Mouse (Mus musculus) lung, postnatal 14 days (tissue): ENCODE results near the gene Nebl.
A peak's percentile ranks its signal among the peaks of the same experiment; 100 is the strongest.
"Not testable (repeated sequence)": the region's sequence is repeated elsewhere in the genome, so short reads cannot be mapped to it uniquely, and the experiment has no call there.

ENCODE experiments used
- DNase-seq: peaks from one replicate; pipeline ENCODE4 v3.0.0; 2021

The Nebl gene

DNA sequence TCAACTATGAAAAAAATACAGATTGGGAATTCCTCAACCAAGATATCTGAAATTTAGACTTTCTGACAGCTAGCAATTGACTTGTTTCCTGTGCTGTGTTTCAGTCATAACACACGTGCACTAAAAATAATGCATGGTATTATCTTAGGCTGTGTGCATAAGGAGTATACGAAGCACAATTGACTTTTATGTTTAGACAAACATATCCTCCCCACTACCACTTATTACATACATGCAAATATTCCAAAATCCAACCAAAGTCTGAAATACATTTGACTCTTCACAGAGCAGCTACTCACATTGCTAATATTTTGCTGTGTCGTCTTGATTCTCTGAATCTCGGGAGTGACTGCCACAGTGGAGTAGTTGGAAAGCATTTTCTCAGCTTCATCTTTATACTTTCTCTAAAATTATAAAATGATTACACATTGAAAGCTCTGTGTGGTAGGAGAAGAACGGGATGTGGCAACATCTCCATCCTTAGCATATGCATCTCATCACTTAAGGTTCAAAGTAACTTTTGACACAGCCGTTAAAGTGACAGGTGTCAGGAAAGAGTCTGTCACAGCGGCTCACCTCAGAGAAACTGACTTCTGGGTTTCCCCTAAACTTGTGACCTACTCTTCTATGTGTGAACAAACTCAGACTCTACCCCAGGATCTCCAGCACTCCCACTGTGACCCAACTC is 340.6 kb downstream of the Nebl start:
- no peak for DNase-seq

DNA sequence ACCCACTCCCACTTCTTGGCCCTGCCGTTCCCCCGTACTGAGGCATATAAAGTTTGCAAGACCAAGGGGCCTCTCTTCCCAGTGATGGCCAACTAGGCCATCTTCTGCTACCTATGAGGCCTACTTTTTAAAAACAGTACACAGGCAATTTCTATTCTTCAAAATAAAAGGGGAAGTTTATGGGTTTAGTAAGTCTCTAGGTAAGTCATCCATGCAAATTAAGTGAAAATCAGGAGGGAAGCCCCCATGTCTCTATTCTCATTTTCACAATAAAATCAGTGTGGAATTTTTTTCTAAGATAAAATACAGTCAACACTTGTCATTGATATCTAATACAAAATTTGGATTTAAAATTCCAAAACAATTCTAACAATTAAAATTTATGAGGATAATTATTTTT is 341.4 kb downstream of the Nebl start:
- no peak for DNase-seq

DNA sequence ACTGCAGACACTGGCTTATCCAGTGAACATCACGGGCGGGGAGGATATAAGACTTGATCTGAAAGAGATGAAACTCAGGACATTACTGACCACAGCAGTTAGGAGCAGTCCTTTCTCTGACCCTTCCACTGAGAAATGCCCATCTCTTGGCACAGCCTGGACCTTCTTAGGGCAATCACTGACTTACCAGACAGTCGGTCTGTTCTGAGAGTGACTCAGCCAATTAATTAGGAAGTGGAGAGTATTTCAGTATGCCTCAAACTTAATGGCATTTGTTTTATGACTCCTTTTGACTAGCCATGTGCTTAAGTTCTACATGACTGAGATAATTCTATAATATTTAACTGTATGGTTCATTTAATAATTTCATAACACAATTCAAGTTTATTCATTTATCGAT is 341.9 kb downstream of the Nebl start:
- no peak for DNase-seq

DNA sequence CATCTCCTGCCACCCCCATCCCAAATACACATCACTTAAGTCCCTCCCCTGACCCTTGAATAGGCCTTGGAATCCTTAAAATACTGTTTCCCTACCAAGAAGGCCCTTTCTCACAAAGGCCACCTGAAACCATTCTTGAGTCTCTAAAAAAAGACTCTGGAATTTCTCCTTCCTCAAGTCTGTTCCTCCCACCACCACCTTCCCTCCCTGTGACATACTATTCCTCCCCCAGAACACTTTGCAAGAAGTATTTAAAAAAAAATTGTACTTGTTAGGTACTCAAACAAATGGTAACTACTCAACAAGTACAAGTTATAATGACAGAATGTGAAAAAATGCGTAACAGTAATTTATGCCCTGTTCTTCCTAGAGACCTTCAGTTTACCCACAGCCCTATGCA is 349.0 kb downstream of the Nebl start:
- DNase-seq = no peak

DNA sequence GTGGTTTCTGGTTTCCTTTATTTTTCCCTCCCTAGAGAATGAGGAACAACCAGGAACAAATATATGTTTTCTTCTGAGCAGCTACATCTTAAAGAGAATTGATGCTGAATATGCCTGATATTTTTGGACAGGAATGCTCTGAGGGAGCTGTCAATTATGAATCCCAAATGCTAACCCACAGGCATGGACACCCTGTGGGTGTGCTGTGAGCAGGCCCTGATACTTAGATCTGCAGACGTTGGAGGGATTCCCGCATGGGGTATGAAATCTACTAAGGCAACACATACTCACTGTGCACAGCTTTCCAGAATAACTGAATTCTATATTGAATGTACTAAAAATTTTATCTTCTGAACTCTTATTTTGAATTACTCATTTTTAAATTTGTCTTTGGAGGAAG is 355.3 kb downstream of the Nebl start:
- DNase-seq = no peak

- no peak for DNase-seq
Measured at GRCm38 (mm10) chr2:17365671-17366070, 365.6 kb downstream of the Nebl start.

- no peak for DNase-seq
Measured at GRCm38 (mm10) chr2:17364971-17365548, 366.2 kb downstream of the Nebl start.

- no peak for DNase-seq
Measured at GRCm38 (mm10) chr2:17363337-17364216, 367.7 kb downstream of the Nebl start.

- DNase-seq = no peak
Measured at GRCm38 (mm10) chr2:17362181-17362580, 369.1 kb downstream of the Nebl start.

DNA sequence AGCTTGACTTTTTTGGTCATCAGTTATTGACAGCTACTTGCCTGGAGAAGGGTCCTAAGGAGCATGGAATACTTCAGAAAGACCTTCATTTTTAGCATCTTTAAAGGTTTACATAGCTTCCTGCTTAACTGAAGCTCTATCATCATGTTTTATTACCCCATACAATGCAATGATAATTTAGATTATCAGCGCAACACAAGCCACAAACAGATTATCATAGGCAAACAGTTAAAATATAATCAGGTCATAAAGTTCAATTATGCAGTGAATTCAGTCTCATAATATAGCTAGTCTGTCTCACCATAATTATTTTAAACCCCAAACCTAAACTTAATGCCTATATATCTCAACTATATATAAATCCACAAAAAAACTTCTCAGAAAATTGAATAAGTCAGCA is 386.6 kb downstream of the Nebl start:
- no peak for DNase-seq

DNA sequence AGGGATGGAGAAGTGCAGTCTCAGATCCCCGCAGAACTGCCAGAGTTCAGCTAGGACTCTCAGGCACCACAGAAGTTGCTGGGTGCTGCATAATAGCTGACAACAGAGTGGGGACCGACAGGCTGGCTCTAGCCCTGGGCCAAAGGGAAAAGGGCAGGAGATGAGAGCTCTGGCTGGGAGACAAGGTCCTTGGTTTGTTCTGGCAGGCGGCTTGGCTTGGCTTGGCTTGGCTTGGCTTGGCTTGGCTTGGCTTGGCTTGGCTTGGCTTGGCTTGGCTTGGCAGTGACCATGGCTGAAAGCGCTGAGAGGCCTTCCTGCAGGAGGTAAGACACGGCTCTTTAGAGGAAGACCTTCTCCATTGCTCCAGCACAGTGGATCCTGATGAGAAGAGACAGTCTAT is 395.8 kb downstream of the Nebl start:
- no peak for DNase-seq

DNA sequence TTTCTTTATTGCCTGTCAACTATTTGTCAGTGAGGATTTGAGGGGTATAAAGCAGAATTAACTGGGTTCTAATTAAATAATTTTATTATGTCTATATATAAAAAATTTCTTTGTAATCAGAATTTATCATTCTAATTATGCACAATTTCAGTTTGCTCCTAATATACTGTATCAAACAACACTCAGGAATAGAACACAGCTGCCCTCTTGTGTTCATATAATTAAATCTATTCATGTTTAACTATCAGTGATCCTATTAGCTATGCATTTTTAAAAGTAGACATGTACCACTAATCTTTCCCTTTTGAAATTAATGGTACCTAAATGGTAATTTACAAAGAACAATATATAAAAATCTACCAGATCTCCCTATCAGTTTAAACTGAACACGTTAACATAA is 404.7 kb downstream of the Nebl start:
- no peak for DNase-seq

- DNase-seq = peak; percentile 14
Measured at GRCm38 (mm10) chr2:17316850-17317249, 414.4 kb downstream of the Nebl start.

GRCm38 (mm10) chr2:17301379-17301778 is 429.9 kb downstream of the Nebl start:
- DNase-seq = no peak

- no peak for DNase-seq
Measured at GRCm38 (mm10) chr2:17297496-17297895, 433.8 kb downstream of the Nebl start.

GRCm38 (mm10) chr2:17295257-17295656 is 436.0 kb downstream of the Nebl start:
- DNase-seq = not testable (repeated sequence)
